Comparison of ENCODE assay signal across 8 mouse cellular contexts in genomic region chr4:132776764-132777163, GRCm38 (mm10). TPM values are rescaled to one million over a fixed set of nuclear protein-coding genes. Genes with fewer than 3 reads are reported as not detected.
DNase-seq lines count a peak whose midpoint lies in the region; ATAC-seq lines count a peak whose summit lies in the region.

No protein-coding gene starts in this region.

- ATAC-seq in heart, embryonic 11.5 days (replicated peaks; ENCODE audit: insufficient number of reproducible peaks, low FRiP score, low TSS enrichment), result no peak

- no peak overlapping the region for H3K27ac ChIP-seq in heart, embryonic 11.5 days (ENCODE audit: low read depth, low read length)

- no peak overlapping the region for H3K4me2 ChIP-seq in heart, embryonic 11.5 days

- intact Hi-C loops in heart, postnatal 14 days (cut with DNase I), result loop anchor here (1.0 to 2.0 kb wide), 2 partner anchors 48 to 154 kb away; no protein-coding TSS in a partner anchor
- intact Hi-C loops in left cerebral cortex, postnatal 14 days (cut with DNase I), result loop anchor here (2.0 to 5.0 kb wide), 2 partner anchors 46 to 151 kb away; no protein-coding TSS in a partner anchor

- H3K36me3 ChIP-seq in heart, embryonic 11.5 days (ENCODE audit: control insufficient read depth, insufficient read depth, low read length), result peaks cover 65% of the 10 kb centered on the region

- peak; percentile 90 for DNase-seq in heart, adult 11 months
- DNase-seq in R1 (ENCODE audit: low read depth, low spot score), result peak; percentile 85
- peak; percentile 59 for DNase-seq in embryo, embryonic 11 days
- peak; percentile 78 to 84 for DNase-seq in heart, postnatal 14 days
- peak; percentile 88 to 90 for DNase-seq in left cerebral cortex, postnatal 14 days (ENCODE audit: low spot score in 2 of 2)
- peak; percentile 43 for DNase-seq in ovary, adult 18-20 months (ENCODE audit: low spot score)
- peak; percentile 33 to 40 for DNase-seq in thymus, adult 18-20 months

- 89% methylated on average over 5 of the region's 5 CpGs for WGBS in heart, embryonic 11.5 days (ENCODE audit: insufficient replicate concordance)

- no peak overlapping the region for H3K4me3 ChIP-seq in heart, embryonic 11.5 days (ENCODE audit: low read depth, low read length)

- no peaks in the 10 kb centered on the region for H3K9me3 ChIP-seq in heart, embryonic 11.5 days (replicated peaks; ENCODE audit: control insufficient read depth, low read length)

- no peaks in the 10 kb centered on the region for H3K4me1 ChIP-seq in heart, embryonic 11.5 days (ENCODE audit: control insufficient read depth, insufficient read depth, low read length)

- H3K27me3 ChIP-seq in heart, embryonic 11.5 days (ENCODE audit: control insufficient read depth, insufficient read depth, low read length), result no peaks in the 10 kb centered on the region

- no peak overlapping the region for H3K9ac ChIP-seq in heart, embryonic 11.5 days (ENCODE audit: low read depth, low read length)

RNA-seq across cellular contexts. Expression of gene Rpa2, which starts 8.6 kb away (rescaled TPM):
- polyA plus RNA-seq in heart, embryonic 11.5 days (2014; fragmentation: Nextera tagmentation; extraction: Ambion mirVana), result 94.8 and 95.1 TPM in 2 replicates
- total RNA-seq in heart, postnatal 14 days (2021), result 10 to 100 TPM; 11.2 to 12.4 TPM
- total RNA-seq in left cerebral cortex, postnatal 14 days (2021), result 10 to 100 TPM; 12.1 to 13.3 TPM

RNA-seq across cellular contexts. Expression of gene Themis2, which starts 19.4 kb away (rescaled TPM):
- 0.29 and 0.59 TPM in 2 replicates for polyA plus RNA-seq in heart, embryonic 11.5 days (2014; fragmentation: Nextera tagmentation; extraction: Ambion mirVana)
- total RNA-seq in heart, postnatal 14 days (2021), result 1 to 10 TPM; 1.5 to 1.8 TPM
- under 1 TPM; 0.90 to 0.97 TPM for total RNA-seq in left cerebral cortex, postnatal 14 days (2021)

RNA-seq across cellular contexts. Expression of gene Smpdl3b, which starts 19.7 kb away (rescaled TPM):
- 6.3 and 8.6 TPM in 2 replicates for polyA plus RNA-seq in heart, embryonic 11.5 days (2014; fragmentation: Nextera tagmentation; extraction: Ambion mirVana)
- under 1 TPM; 0.71 to 0.98 TPM for total RNA-seq in heart, postnatal 14 days (2021)
- 1 to 10 TPM; 2.2 to 2.9 TPM for total RNA-seq in left cerebral cortex, postnatal 14 days (2021)

RNA-seq across cellular contexts. Expression of gene Xkr8, which starts 44.4 kb away (rescaled TPM):
- 6.1 and 7.2 TPM in 2 replicates for polyA plus RNA-seq in heart, embryonic 11.5 days (2014; fragmentation: Nextera tagmentation; extraction: Ambion mirVana)
- 1 to 10 TPM; 1.9 to 2.0 TPM for total RNA-seq in heart, postnatal 14 days (2021)
- 1 to 10 TPM; 1.9 to 3.8 TPM for total RNA-seq in left cerebral cortex, postnatal 14 days (2021)

Comparison
In these comparisons a context has a peak if more than half of its experiments do, and no peak if none do; other contexts are left out.
1. DNase-seq: peak in every context shown above with its lines; median percentile 90 in heart, adult 11 months; 89 in left cerebral cortex, postnatal 14 days; 85 in R1; 81 in heart, postnatal 14 days; 59 in embryo, embryonic 11 days; 43 in ovary, adult 18-20 months; 36 in thymus, adult 18-20 months.